Comparison of ENCODE assay signal across 29 mouse cellular contexts in genomic region chr2:103586423-103586822, GRCm38 (mm10). TPM values are rescaled to one million over a fixed set of nuclear protein-coding genes. Genes with fewer than 3 reads are reported as not detected.
DNase-seq lines count a peak whose midpoint lies in the region; ATAC-seq and TF ChIP-seq lines count a peak whose summit lies in the region.
"Had no signal": no experiment of that assay in that cellular context is flagged by ENCODE, and none has a peak within 500 bp of the region (broad histone marks: within the 10 kb centered on the region; RNA-seq: fewer than 3 reads in every experiment).

No protein-coding gene starts in this region.

- 80% methylated on average over 3 of the region's 3 CpGs for WGBS in heart, embryonic 10.5 days
- 69% methylated on average over 3 of the region's 3 CpGs for WGBS in limb, embryonic 12.5 days
- 92% methylated on average over 3 of the region's 3 CpGs for WGBS in limb, embryonic 10.5 days
- 63% methylated on average over 3 of the region's 3 CpGs for WGBS in limb, embryonic 13.5 days
- whole genome bisulfite sequencing in hindbrain, postnatal 0 days = 57% methylated on average over 3 of the region's 3 CpGs

- peak; percentile 65 for DNase-seq in heart, embryonic 10.5 days (ENCODE audit: low spot score)
- no peak for DNase-seq in heart, postnatal 10 days
- no peak for DNase-seq in limb, embryonic 10.5 days (ENCODE audit: low spot score)
- DNase-seq in hindbrain, postnatal 0 days (ENCODE audit: low spot score) = no peak
- DNase-seq in frontal cortex, postnatal 14 days (ENCODE audit: low spot score in 2 of 2) = no peak
- DNase-seq: adrenal gland, adult 2 months; adrenal gland, postnatal 25 days; B cell, adult 2 months; cerebellum, adult 11-12 months; cerebellum, adult 8-10 months; cerebellum, postnatal 10 days; cerebellum, postnatal 36 days; embryo, embryonic 11 days; gastrocnemius, postnatal 10 days; gastrocnemius, postnatal 36 days; heart, adult 11 months; heart, postnatal 36 days had no signal

- no peak for ATAC-seq in limb, embryonic 12.5 days (ENCODE audit: insufficient number of reproducible peaks, insufficient read depth, low FRiP score, low TSS enrichment, low read depth)
- peak; percentile 7; the same call in 1 of the 2 replicates for ATAC-seq in limb, embryonic 13.5 days (ENCODE audit: low FRiP score, low read depth)
- no peak for ATAC-seq in hindbrain, postnatal 0 days
- ATAC-seq: forebrain, embryonic 15.5 days; hindbrain, embryonic 16.5 days; inflammation-experienced regulatory T-cells, adult 6 months; intestine, embryonic 16.5 days had no signal

- no peak for TF ChIP-seq CTCF in hindbrain, postnatal 0 days (IDR thresholded peaks at IDR 0.05; ENCODE audit: low read depth)

- no peak overlapping the region for H3K9ac ChIP-seq in limb, embryonic 12.5 days (replicated peaks)
- no peak overlapping the region for H3K9ac ChIP-seq in limb, embryonic 13.5 days
- H3K9ac ChIP-seq in hindbrain, postnatal 0 days (replicated peaks; ENCODE audit: low read length) = no peak overlapping the region
- H3K9ac ChIP-seq: embryonic facial prominence, embryonic 15.5 days; forebrain, embryonic 12.5 days; forebrain, embryonic 15.5 days; hindbrain, embryonic 13.5 days had no signal

- H3K4me2 ChIP-seq in limb, embryonic 12.5 days = no peak overlapping the region
- no peak overlapping the region for H3K4me2 ChIP-seq in limb, embryonic 13.5 days (replicated peaks)
- H3K4me2 ChIP-seq in hindbrain, postnatal 0 days (ENCODE audit: low read depth, low read length) = no peak overlapping the region
- H3K4me2 ChIP-seq: embryonic facial prominence, embryonic 15.5 days; forebrain, embryonic 12.5 days; forebrain, embryonic 15.5 days; hindbrain, embryonic 13.5 days had no signal

- intact Hi-C loops in heart, postnatal 10 days (cut with DNase I) = no loop called here

- H3K27ac ChIP-seq in heart, embryonic 10.5 days = no peak overlapping the region
- H3K27ac ChIP-seq in limb, embryonic 12.5 days = peak overlapping the region; percentile 56
- H3K27ac ChIP-seq in limb, embryonic 10.5 days = no peak overlapping the region
- H3K27ac ChIP-seq in limb, embryonic 13.5 days = peak overlapping the region; percentile 74
- H3K27ac ChIP-seq in hindbrain, postnatal 0 days = no peak overlapping the region
- H3K27ac ChIP-seq: embryonic facial prominence, embryonic 15.5 days; forebrain, embryonic 12.5 days; forebrain, embryonic 15.5 days; hindbrain, embryonic 10.5 days; hindbrain, embryonic 13.5 days had no signal

- no peaks in the 10 kb centered on the region for H3K36me3 ChIP-seq in heart, embryonic 10.5 days
- no peaks in the 10 kb centered on the region for H3K36me3 ChIP-seq in limb, embryonic 12.5 days
- H3K36me3 ChIP-seq in limb, embryonic 10.5 days = no peaks in the 10 kb centered on the region
- H3K36me3 ChIP-seq in limb, embryonic 13.5 days = no peaks in the 10 kb centered on the region
- H3K36me3 ChIP-seq in hindbrain, postnatal 0 days (ENCODE audit: insufficient read depth, low read length) = no peaks in the 10 kb centered on the region
- H3K36me3 ChIP-seq: embryonic facial prominence, embryonic 15.5 days; forebrain, embryonic 12.5 days; forebrain, embryonic 15.5 days; G1E; hindbrain, embryonic 10.5 days; hindbrain, embryonic 13.5 days had no signal

- H3K4me3 ChIP-seq in heart, embryonic 10.5 days = no peak overlapping the region
- H3K4me3 ChIP-seq in limb, embryonic 12.5 days (replicated peaks) = no peak overlapping the region
- H3K4me3 ChIP-seq in limb, embryonic 10.5 days = no peak overlapping the region
- H3K4me3 ChIP-seq in limb, embryonic 13.5 days = no peak overlapping the region
- H3K4me3 ChIP-seq in hindbrain, postnatal 0 days (ENCODE audit: low read length) = no peak overlapping the region
- H3K4me3 ChIP-seq: embryonic facial prominence, embryonic 15.5 days; forebrain, embryonic 12.5 days; forebrain, embryonic 15.5 days; hindbrain, embryonic 10.5 days; hindbrain, embryonic 13.5 days had no signal

- peaks cover 91% of the 10 kb centered on the region for H3K4me1 ChIP-seq in heart, embryonic 10.5 days
- peaks cover 81% of the 10 kb centered on the region for H3K4me1 ChIP-seq in limb, embryonic 12.5 days (replicated peaks)
- H3K4me1 ChIP-seq in limb, embryonic 10.5 days = peaks cover 62% of the 10 kb centered on the region
- peaks cover 89% of the 10 kb centered on the region for H3K4me1 ChIP-seq in limb, embryonic 13.5 days
- peaks cover 4% of the 10 kb centered on the region for H3K4me1 ChIP-seq in hindbrain, postnatal 0 days (ENCODE audit: insufficient read depth, low read length)

- no peaks in the 10 kb centered on the region for H3K9me3 ChIP-seq in heart, embryonic 10.5 days
- no peaks in the 10 kb centered on the region for H3K9me3 ChIP-seq in limb, embryonic 12.5 days
- no peaks in the 10 kb centered on the region for H3K9me3 ChIP-seq in limb, embryonic 10.5 days (replicated peaks)
- H3K9me3 ChIP-seq in limb, embryonic 13.5 days = no peaks in the 10 kb centered on the region
- no peaks in the 10 kb centered on the region for H3K9me3 ChIP-seq in hindbrain, postnatal 0 days (ENCODE audit: low read length)
- H3K9me3 ChIP-seq: embryonic facial prominence, embryonic 15.5 days; forebrain, embryonic 12.5 days; forebrain, embryonic 15.5 days; G1E; hindbrain, embryonic 10.5 days; hindbrain, embryonic 13.5 days had no signal

- no peaks in the 10 kb centered on the region for H3K27me3 ChIP-seq in heart, embryonic 10.5 days (ENCODE audit: insufficient read depth, poor library complexity, severe bottlenecking)
- H3K27me3 ChIP-seq in limb, embryonic 12.5 days = no peaks in the 10 kb centered on the region
- no peaks in the 10 kb centered on the region for H3K27me3 ChIP-seq in limb, embryonic 10.5 days (ENCODE audit: low read depth, poor library complexity, severe bottlenecking)
- no peaks in the 10 kb centered on the region for H3K27me3 ChIP-seq in limb, embryonic 13.5 days
- H3K27me3 ChIP-seq in hindbrain, postnatal 0 days (ENCODE audit: insufficient read depth, low read length) = no peaks in the 10 kb centered on the region
- H3K27me3 ChIP-seq: CH12.LX; embryonic facial prominence, embryonic 15.5 days; forebrain, embryonic 12.5 days; forebrain, embryonic 15.5 days; hindbrain, embryonic 13.5 days had no signal

RNA-seq across cellular contexts. Expression of gene Abtb2, which starts 20.3 kb away (rescaled TPM):
- polyA plus RNA-seq in heart, embryonic 10.5 days (2016; fragmentation: Nextera tagmentation; extraction: Ambion mirVana) = 19.0 and 33.2 TPM in 2 replicates
- 10 to 100 TPM; 21.1 to 27.6 TPM for total RNA-seq in heart, postnatal 10 days (2021)
- polyA plus RNA-seq in limb, embryonic 12.5 days (2016; fragmentation: Nextera tagmentation; extraction: Ambion mirVana) = 19.6 and 21.5 TPM in 2 replicates
- polyA plus RNA-seq in limb, embryonic 10.5 days (2016; fragmentation: Nextera tagmentation; extraction: Ambion mirVana) = 14.2 and 17.6 TPM in 2 replicates
- 17.6 and 20.5 TPM in 2 replicates for polyA plus RNA-seq in limb, embryonic 13.5 days (2015; fragmentation: Nextera tagmentation; extraction: Ambion mirVana)
- total RNA-seq in hindbrain, postnatal 0 days (2014; rRNA removed) = 42.9 and 45.9 TPM in 2 replicates
- 11.7 and 11.8 TPM in 2 replicates for polyA plus RNA-seq in hindbrain, postnatal 0 days (2015; fragmentation: Nextera tagmentation; extraction: Ambion mirVana)
- polyA plus RNA-seq: G1E had no signal

Comparison
In these comparisons a context has a peak if more than half of its experiments do, and no peak if none do; other contexts are left out.
1. H3K27ac ChIP-seq: peak in limb, embryonic 12.5 days (single experiment) and limb, embryonic 13.5 days (single experiment); none in heart, embryonic 10.5 days (single experiment), limb, embryonic 10.5 days (single experiment) and hindbrain, postnatal 0 days (single experiment).